Mouse (Mus musculus) bone marrow, adult 2 months (tissue): ENCODE data around the gene Hint2.

ENCODE experiments used
- CTCF ChIP-seq: fragments of 200-500 bp; IDR thresholded peaks from 2 replicates; pipeline ENCODE4 v1.5.1; 2011; ENCODE audit warnings: low read length, control low read depth; ENCODE audit not compliant: control insufficient read depth, insufficient read depth
- POLR2A ChIP-seq: fragments of 200-500 bp; IDR thresholded peaks from 2 replicates; pipeline ENCODE4 v1.6.1; 2011; ENCODE audit warnings: low read depth, mild to moderate bottlenecking, control low read depth, low read length, borderline replicate concordance; ENCODE audit not compliant: control insufficient read depth

DNA sequence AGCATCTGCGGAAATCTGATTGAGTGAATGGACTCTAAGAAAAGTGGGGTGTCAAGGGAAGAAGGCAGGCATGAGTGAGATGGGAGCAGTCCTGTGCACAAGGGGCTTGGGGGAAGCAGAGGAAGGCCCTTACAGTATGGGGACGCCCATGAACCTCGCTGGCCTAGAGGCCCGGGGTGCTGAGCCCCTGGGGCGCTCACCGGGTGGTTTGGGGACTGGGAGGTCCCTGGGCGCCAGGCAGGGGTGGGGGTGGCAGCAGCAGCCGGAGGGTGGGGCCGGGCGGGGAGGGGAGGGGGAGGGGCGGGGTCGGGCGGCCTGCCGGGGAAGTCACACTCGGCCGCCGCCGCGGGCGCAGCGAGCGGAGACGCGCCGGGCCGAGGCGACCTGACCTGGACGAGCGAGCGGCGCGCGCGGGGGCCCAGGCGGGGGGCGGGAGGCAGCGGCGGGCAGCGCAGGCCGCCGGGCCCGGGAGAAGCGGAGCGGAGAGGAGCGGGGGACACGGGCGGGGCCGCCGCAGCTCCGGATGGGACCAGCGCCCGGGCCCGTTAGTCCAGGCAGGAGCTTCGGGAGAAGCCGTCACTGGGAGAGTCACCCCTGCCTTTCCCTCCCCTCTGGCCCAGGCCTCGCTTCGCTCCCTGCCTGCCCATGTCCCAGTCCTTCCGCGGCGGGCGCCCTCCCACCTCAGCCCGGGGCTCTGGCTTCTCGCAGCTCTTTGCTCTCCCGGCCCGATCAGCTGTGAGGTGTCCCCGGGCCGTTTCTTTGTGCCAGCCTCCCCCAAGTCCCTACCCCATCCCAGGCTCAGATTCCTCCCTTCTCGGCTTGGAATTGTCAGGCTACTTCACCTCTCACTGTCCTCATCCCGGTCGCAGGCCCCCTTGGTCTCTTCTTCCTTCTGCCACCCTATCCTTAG lies 25.0 kb downstream of the Hint2 start, which contains the start of gene Npr2:
- TF ChIP-seq CTCF: no peak
- TF ChIP-seq POLR2A: no peak
